Mouse (Mus musculus): Measurements from ENCODE around the gene Cracr2b. TPM values are rescaled to one million over a fixed set of nuclear protein-coding genes. Genes with fewer than 3 reads are reported as not detected.

The Cracr2b gene
- total RNA-seq, 4 experiments from 2014 or later: 4.0 to 5.8 (median 4.9) TPM

DNA sequence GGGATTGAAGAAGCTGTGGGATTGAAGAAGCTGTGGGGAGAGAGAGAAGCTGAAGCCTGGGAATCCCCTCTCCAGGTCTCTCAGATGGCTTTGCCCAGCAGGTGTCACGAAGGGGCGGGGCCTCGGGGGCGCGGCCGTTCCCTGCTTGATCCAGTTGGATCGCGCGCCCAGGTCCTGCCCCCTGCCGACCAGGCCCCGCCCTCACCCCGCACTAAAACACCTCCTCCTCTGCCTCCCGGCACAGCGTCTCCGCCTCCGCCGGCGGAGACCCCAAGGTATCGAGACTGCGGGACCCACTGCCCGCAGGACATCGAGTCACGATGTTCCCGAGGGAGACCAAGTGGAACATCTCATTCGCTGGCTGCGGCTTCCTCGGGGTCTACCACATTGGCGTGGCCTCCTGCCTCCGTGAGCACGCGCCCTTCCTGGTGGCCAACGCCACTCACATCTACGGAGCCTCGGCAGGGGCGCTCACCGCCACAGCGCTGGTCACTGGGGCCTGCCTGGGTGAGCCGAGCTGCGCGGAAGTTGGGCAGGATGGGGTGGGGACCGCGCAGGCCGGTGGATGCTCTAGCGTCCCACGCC lies 5.8 kb upstream of the Cracr2b start, which contains the start of gene Pnpla2:
TSS of gene Pnpla2 (plus strand) at position 232 of the 585 bp plus-strand sequence.
- peak; percentile 79 to 82 for DNase-seq (ENCODE audit: low spot score in 2 of 2)

- DNase-seq (ENCODE audit: low spot score in 2 of 2): no peak
These were observed 5.1 kb upstream of the Cracr2b start for GRCm38 (mm10) chr7:141455610-141456314.

GRCm38 (mm10) chr7:141456739-141457138 lies 4.2 kb upstream of the Cracr2b start:
- DNase-seq (ENCODE audit: low spot score in 2 of 2): no peak

- DNase-seq (ENCODE audit: low spot score in 2 of 2): no peak
These were observed 3.7 kb upstream of the Cracr2b start for GRCm38 (mm10) chr7:141457236-141457635.

- no peak for DNase-seq (ENCODE audit: low spot score in 2 of 2)
These were observed 2.8 kb upstream of the Cracr2b start for GRCm38 (mm10) chr7:141457986-141458660.

DNA sequence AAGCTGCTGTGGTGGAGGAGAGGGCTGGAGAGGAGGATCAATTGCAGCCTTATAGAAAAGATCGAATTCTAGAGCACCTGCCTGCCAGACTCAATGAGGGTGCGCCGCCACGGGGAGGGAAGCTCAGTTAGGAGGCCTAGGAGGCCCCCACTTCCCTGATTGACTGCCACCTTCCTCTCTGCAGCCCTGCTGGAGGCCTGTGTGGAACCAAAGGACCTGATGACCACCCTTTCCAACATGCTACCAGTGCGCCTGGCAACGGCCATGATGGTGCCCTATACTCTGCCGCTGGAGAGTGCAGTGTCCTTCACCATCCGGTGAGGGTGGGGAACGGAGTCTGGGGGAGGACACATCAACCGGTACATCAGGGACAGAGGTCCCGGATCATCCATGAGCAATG lies 2.2 kb upstream of the Cracr2b start:
- no peak for DNase-seq (ENCODE audit: low spot score in 2 of 2)

- DNase-seq (ENCODE audit: low spot score in 2 of 2): no peak
These were observed 1.6 kb upstream of the Cracr2b start for GRCm38 (mm10) chr7:141459301-141459711.

- DNase-seq (ENCODE audit: low spot score in 2 of 2): no peak
These were observed 898 bp upstream of the Cracr2b start for GRCm38 (mm10) chr7:141460001-141460390.

DNA sequence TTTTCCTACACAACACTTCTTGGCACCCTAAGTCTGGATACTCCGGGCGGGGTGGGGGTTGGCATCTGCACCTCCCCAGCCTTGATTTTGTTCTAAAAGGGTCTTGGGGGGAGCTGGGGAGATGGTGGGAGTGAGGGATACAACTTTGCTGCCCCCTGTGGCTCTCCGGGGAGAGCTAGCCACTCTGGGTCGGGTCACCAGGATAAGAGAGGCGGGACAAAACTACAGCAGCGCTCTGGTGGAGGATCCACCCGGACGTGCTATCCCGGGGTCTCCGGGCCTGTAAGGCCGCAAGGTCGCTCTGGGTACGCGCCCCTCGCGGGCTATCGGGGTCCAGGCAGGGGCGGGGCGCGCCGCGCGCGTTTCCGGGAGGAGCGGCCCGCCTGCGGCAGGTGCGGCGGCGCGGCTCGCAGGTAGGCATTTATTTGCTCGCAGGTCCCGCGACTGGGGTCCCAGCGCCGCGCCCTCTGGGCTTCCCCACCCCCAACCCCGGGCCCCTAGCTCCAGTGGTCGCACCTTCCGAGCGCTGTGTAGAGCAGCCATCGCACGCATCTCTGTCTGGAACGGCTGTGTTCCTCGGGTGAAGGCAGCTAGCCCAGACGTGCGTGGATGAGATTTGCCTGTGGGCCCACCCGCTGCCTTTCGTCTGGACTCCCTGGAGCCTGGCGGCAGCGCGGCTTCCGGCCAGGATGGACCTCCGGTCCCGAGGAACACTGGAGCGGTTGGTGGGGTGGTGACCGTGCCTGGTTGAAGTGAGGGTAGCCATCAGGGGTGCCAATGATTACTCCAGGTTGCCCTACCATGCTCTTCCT lies 833 bp downstream of the Cracr2b start:
- no peak for DNase-seq (ENCODE audit: low spot score in 2 of 2)

GRCm38 (mm10) chr7:141462333-141462821 lies 1.5 kb downstream of the Cracr2b start:
- DNase-seq (ENCODE audit: low spot score in 2 of 2): no peak

DNA sequence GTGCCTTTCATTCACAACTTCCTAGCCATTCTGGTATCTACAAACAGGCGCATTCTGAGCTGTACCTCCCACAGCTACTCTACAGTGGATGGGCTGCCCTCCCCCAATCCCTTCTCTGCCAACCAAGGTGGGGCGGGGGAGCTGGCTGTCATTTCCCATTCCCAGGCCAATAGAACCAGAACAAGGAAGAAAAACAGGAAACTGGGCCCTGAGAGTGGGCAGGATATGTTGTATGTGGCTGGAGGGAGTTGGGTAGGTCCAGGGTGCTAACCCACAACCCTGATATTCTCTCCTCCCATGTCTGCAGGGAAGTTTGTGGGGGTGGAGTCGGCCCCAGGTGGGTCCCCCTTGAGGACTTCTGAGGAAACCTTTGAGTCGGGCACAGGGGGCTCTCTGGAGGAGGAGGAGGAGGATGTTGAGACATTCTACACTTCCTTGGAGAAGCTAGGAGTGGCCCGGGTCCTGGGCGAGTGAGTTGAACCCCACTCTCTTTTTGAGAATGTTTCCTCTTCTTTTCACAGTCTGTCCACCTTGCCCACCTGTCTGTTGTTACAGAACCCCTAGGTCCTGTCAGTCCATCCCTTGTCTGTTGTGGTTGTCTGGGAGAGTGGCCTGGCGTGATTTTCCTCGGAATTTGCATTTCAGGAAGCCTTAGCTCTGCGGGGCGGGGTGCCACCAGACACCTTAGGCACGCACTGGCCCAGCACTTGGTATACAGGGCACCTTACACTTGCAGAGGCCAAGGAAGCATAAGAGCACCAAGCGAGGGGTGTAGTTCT lies 3.1 kb downstream of the Cracr2b start:
- DNase-seq (ENCODE audit: low spot score in 2 of 2): no peak

GRCm38 (mm10) chr7:141464603-141465201 lies 3.8 kb downstream of the Cracr2b start:
- no peak for DNase-seq (ENCODE audit: low spot score in 2 of 2)

DNA sequence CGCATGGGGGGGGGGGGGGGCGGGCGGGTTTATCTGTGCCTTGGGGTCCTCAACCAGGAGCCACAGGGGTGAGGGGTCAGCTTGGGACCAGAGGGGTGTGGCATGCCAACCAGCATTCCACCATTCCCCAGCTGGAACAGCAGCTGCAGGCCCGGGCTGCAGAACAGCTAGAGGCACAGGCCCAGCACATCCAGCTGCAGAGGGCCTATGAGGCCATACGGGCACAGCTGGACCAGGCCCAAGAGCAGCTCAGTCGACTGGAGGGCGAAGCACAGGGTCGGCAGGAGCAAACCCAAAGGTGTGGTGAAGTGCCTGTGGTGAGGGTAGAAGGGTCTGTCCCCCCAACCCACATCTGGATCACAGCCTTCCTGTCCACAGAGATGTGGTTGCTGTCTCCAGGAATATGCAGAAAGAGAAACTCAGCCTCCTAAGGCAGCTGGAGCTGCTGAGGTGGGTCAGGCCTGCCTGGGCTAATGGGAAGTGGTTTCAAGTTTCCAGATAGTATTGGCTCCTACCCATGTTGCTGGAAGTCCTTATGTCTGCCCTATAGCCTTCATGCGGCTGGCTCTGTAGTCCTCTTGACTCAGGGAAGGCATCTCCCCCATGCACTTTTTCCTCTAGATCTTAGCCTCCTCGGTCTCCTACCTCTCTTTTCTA lies 4.6 kb downstream of the Cracr2b start:
- DNase-seq (ENCODE audit: low spot score in 2 of 2): no peak

DNA sequence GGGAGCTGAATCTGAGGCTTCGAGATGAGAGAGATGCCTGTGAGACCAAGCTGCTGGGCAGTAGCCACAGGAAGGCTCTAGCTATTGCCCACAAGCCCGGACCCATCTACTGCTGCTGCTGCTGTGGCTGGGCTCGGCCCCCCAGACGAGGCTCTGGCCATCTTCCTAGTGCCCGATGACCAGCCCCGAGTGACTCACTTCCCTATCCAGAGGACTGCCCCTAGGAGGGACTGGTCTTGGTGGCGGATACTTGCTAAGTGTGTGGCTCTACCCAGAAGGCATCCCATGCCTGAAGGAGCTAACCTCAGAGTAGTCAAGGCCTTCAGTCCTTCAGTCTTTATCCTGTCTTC lies 5.1 kb downstream of the Cracr2b start:
- DNase-seq (ENCODE audit: low spot score in 2 of 2): no peak

DNA sequence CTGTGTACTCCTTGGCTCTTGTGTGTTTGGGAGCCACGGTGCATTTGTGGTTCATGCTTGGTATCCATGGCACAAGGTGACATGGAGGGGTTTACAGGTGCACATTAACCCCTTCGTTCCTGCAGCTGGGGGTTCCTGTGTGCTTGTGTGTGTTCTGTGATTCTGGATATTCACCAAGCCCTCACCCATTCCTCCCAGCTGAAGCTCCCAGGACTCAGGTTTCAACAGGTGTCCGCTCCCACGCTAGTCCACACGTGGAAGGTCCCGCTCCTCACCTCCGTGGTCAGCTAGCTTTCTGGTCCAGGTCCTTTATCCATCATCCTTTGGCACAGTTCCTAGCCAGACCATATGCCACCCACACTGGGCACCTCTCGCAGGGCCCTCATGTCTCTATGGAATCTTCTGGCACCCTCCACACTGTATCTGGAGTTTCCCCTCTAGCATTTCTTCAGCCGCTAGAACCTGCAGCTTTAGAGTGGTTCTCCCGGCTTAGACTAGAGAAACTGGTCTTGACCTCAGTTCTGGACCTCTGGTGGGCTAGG lies 5.8 kb downstream of the Cracr2b start:
- DNase-seq (ENCODE audit: low spot score in 2 of 2): no peak

GRCm38 (mm10) chr7:141467230-141468030 lies 6.5 kb downstream of the Cracr2b start, which contains the start of gene Cd151:
Cd151 (plus strand) TSS chr7:141467392.
- DNase-seq (ENCODE audit: low spot score in 2 of 2): no peak

DNA sequence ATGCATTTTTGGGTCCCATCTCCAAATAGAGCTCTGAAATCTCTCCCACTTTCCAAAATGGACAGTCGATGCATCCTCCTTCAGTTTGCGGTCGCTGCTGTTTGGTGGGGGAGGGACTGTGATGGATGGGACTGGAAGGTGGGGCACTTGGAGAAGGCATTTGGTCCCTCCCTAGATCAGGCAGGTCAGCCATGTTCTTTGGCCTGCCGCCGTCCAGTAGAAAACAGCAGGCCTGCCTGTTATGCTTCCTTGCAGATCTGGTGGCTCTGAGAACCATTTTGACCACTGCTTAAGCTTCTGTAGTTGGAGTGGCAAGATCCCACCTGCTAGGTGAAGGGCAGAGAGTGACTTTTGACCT lies 7.2 kb downstream of the Cracr2b start:
- no peak for DNase-seq (ENCODE audit: low spot score in 2 of 2)

DNA sequence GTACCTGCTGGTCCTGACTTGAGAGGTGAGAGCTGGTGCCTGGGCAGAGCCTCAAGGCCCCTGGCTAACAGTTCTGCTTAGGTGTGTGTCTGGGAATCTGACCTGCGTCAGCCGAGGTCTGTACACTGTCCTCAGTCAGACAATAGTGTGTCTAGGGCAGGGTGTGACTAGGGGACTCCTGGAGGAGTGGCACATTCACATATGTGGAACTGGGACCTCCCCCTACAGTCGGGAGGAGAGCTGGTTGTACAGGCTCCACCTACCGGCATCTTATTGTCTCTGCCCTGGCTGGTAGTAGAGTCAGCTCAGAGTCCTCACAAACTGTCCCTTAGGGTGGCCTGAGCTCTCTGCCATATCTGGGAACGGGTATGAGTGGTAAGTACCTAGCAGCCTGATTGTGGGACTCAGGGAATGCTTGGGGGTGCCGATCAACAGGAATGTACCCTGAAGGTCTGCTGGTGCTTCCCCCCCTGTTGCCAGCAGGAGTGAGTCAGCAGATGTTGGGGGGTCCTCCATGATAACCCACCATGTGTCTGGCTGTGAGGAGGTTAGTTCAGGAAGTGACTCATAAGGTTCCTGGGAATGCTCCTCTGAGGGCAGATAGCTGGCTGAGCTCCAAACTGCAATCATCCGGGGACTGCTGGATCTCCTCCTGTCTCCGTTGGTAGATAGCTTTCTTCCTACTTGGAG lies 7.8 kb downstream of the Cracr2b start:
- DNase-seq (ENCODE audit: low spot score in 2 of 2): no peak
